Mouse (Mus musculus) stomach, embryonic 16.5 days (tissue): ENCODE measurements around the gene Myh13. TPM values are rescaled to one million over a fixed set of nuclear protein-coding genes. Genes with fewer than 3 reads are reported as not detected.

Experiments
- ATAC-seq: fragments of 200-750 bp; cut with Nextera tagmentation; 2 replicates; pipeline ENCODE4 v1.8.0; 2017; ENCODE audit warnings: moderate number of reproducible peaks, moderate TSS enrichment; ENCODE audit not compliant: insufficient read depth, low FRiP score
- H3K27ac ChIP-seq: fragments of 300-500 bp; sonication (generic); 2 replicates; pipeline ENCODE4 v1.5.1; 2014; ENCODE audit warnings: low read length
- H3K27me3 ChIP-seq: fragments of 300-500 bp; sonication (generic); 2 replicates; pipeline ENCODE4 v1.6.1; 2014; ENCODE audit warnings: low read length, control low read depth, mixed read lengths; ENCODE audit not compliant: control insufficient read depth, insufficient read depth
- H3K36me3 ChIP-seq: fragments of 300-500 bp; sonication (generic); 2 replicates; pipeline ENCODE4 v1.6.1; 2014; ENCODE audit warnings: low read length; ENCODE audit not compliant: control insufficient read depth, insufficient read depth
- H3K4me1 ChIP-seq: fragments of 300-500 bp; sonication (generic); 2 replicates; pipeline ENCODE4 v1.6.1; 2014; ENCODE audit warnings: low read length, control low read depth, mixed read lengths; ENCODE audit not compliant: control insufficient read depth, insufficient read depth
- H3K4me2 ChIP-seq: fragments of 300-500 bp; sonication (generic); 2 replicates; pipeline ENCODE4 v1.6.1; 2014; ENCODE audit warnings: low read depth, low read length, mixed read lengths
- H3K4me3 ChIP-seq: fragments of 300-500 bp; sonication (generic); replicated peaks from 2 replicates; pipeline ENCODE4 v1.5.1; 2014; ENCODE audit warnings: mild to moderate bottlenecking, low read length
- H3K9ac ChIP-seq: fragments of 300-500 bp; sonication (generic); 2 replicates; pipeline ENCODE4 v1.6.1; 2014; ENCODE audit warnings: low read length
- H3K9me3 ChIP-seq: fragments of 300-500 bp; sonication (generic); replicated peaks from 2 replicates; pipeline ENCODE4 v1.6.1; 2016; ENCODE audit warnings: low read length, control low read depth; ENCODE audit not compliant: control insufficient read depth
- WGBS: fragments of 180-500 bp; shearing (Covaris S2); extraction: QIAGEN DNeasy Blood & Tissue Kit; methylation state at CpG from one replicate; pipeline ENCODE4 v1.1.7; 2014; 5-methylcytosine and 5-hydroxymethylcytosine counted together
- polyA plus RNA-seq: library from polyadenylated mRNA; unstranded; fragments of >200 nt; fragmentation: Nextera tagmentation; extraction: Ambion mirVana; gene quantifications from 2 replicates; pipeline ENCODE4 v1.2.1, GENCODE M21; 2015

Gene Myh13
- polyA plus RNA-seq, 1 experiment from 2014 or later = 0.22 TPM

DNA sequence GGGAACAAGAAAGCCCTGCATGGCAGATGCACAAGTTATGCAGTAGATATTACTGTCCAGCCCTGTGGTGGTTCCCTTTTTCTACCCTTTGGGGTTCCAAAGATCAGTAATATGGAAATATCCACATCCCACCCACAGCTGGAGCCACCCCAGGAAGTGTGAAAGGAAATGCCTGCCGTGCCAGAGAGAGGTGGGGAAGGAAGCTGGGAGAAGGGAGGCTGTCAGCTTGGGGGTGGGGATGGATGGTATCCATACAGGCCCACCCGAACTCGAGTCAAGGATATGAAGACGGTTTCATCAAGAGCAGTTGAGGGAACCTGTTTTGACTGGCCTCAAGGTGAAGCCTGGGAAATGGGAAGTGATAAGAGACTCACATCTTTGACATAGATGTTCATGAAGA, 60.4 kb downstream of the Myh13 start:
- no peak overlapping the region for H3K9ac ChIP-seq
- no peaks in the 10 kb centered on the region for H3K27me3 ChIP-seq
- H3K4me2 ChIP-seq = no peak overlapping the region
- no peak overlapping the region for H3K27ac ChIP-seq
- H3K36me3 ChIP-seq = no peaks in the 10 kb centered on the region
- H3K4me3 ChIP-seq = no peak overlapping the region
- no peak for ATAC-seq
- no peaks in the 10 kb centered on the region for H3K9me3 ChIP-seq
- WGBS = 51% methylated on average over 4 of the region's 4 CpGs
- no peaks in the 10 kb centered on the region for H3K4me1 ChIP-seq

GRCm38 (mm10) chr11:67384653-67385052, 63.2 kb downstream of the Myh13 start:
- Histone ChIP-seq H3K9me3 (no peaks in the 10 kb centered on the region), H3K27me3 (no peaks in the 10 kb centered on the region), H3K4me3 (no peak overlapping the region), H3K9ac (no peak overlapping the region), H3K4me1 (no peaks in the 10 kb centered on the region), H3K4me2 (no peak overlapping the region), H3K36me3 (no peaks in the 10 kb centered on the region), H3K27ac (no peak overlapping the region)
- ATAC-seq = no peak
- WGBS = 75% methylated on average over 7 of the region's 7 CpGs

DNA sequence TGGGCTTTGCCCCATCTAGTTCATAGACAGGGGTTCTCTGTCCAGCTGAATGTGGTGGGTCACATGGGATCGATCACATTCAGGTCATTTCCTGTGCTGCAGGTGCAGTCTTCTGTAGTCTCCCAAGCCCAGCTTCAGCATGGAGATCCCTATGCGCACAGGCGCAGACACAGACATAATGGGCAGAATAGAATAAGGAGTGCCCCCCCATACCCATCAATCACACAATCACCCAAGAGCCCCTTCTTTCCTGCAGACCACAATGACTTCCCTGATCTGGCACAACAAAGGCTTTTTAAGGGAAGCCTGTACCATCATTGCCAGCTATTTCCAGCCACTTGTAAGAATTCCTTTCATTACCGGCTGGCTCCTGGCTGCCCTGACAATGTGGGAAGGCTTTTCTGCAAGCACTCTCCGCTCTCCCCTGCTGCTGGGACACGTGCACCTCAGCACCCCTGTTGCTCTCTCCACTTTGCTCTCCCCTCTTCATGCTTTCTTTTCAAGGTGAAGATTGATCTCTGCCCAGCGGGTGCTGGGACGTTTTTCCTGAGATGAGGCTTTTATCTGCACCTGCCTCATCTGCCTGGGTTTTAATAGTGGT, 65.5 kb downstream of the Myh13 start:
- no peaks in the 10 kb centered on the region for H3K27me3 ChIP-seq
- ATAC-seq = no peak
- H3K9me3 ChIP-seq = no peaks in the 10 kb centered on the region
- no peak overlapping the region for H3K4me2 ChIP-seq
- H3K9ac ChIP-seq = no peak overlapping the region
- no peak overlapping the region for H3K4me3 ChIP-seq
- no peaks in the 10 kb centered on the region for H3K4me1 ChIP-seq
- no peak overlapping the region for H3K27ac ChIP-seq
- WGBS = 44% methylated on average over 8 of the region's 8 CpGs
- H3K36me3 ChIP-seq = no peaks in the 10 kb centered on the region

DNA sequence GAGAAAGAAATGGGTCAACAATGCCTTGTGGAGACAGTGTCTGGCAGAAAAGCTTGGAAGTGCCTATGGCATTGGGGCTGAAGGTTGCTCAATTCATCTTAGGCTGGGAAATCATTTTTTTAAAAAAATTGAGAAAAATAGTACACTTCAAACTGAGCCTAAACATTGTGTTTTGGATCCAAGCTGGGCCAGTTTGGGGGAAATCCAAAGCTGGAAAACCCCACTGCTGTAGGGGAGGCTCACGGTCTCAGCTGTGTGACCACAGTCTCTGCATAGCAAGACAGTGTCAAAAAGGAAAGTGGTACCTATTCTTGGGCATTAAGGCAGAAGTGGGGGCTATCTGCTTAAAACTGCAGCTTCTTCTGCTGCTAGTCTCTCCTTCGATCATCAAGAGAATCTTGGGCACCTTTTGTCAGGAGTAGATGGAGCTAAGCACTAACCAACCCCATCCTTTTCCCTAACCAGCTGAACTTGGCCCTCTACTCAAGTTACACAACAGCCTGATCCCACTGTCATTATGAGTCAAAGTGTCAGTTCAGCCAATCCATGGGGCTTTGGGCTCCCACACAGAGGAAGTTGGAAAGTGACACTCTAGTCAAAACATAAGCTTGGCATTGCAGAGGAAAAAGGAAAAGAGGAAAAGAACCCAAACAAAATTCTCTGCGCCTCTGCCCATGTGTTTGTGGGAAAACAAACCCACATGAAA, 69.4 kb downstream of the Myh13 start:
- no peak overlapping the region for H3K4me2 ChIP-seq
- no peak for ATAC-seq
- no peaks in the 10 kb centered on the region for H3K4me1 ChIP-seq
- no peak overlapping the region for H3K4me3 ChIP-seq
- 81% methylated on average over 3 of the region's 3 CpGs for WGBS
- H3K9me3 ChIP-seq = no peaks in the 10 kb centered on the region
- H3K36me3 ChIP-seq = no peaks in the 10 kb centered on the region
- H3K27me3 ChIP-seq = no peaks in the 10 kb centered on the region
- H3K27ac ChIP-seq = no peak overlapping the region
- no peak overlapping the region for H3K9ac ChIP-seq

DNA sequence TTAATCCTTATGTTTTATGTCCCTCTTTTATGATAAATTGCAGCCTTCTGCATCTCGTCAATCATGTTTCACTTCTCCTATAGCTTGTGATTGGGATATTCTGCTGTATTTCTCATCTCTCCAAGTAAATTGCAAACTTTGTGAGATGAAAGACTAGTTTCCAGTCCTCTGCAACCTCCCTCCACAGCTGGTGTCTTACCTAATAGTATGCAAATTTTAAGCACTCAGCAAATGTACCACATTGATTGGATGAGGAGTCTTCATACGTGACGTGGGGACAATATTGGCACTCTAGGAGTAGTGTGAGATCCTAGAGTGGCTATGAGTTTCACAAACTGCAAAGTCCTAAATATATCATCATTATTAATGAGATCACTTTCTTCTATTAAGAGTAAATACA, 70.9 kb downstream of the Myh13 start:
- WGBS = 91% methylated on average over 3 of the region's 3 CpGs
- Histone ChIP-seq H3K36me3 (no peaks in the 10 kb centered on the region), H3K9ac (no peak overlapping the region), H3K27me3 (no peaks in the 10 kb centered on the region), H3K4me3 (no peak overlapping the region), H3K4me1 (no peaks in the 10 kb centered on the region), H3K4me2 (no peak overlapping the region), H3K27ac (no peak overlapping the region), H3K9me3 (no peaks in the 10 kb centered on the region)
- no peak for ATAC-seq

DNA sequence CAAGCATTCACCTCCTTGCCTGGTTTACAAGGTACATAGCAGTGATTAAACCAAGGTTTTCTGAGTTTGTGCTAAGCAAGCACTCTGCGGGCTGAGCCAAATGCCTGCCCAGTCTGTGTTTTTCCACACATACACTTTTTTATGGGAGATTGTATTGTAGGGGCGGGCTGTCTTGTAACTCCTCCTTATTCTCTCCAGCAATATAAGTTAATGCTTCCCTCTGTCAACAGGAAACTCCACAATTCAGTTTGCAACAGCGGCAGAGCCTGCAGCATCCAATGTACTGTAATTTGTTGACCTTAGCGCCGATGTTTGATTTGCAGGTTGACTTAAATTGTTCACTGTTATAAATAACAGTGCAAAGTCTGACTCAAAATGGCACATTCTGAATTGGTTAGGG, 79.5 kb downstream of the Myh13 start:
- H3K9ac ChIP-seq = no peak overlapping the region
- H3K36me3 ChIP-seq = no peaks in the 10 kb centered on the region
- no peak overlapping the region for H3K4me3 ChIP-seq
- H3K27me3 ChIP-seq = no peaks in the 10 kb centered on the region
- H3K9me3 ChIP-seq = no peaks in the 10 kb centered on the region
- no peaks in the 10 kb centered on the region for H3K4me1 ChIP-seq
- H3K27ac ChIP-seq = no peak overlapping the region
- no peak overlapping the region for H3K4me2 ChIP-seq
- WGBS = 67% methylated on average over 5 of the region's 5 CpGs
- no peak for ATAC-seq

DNA sequence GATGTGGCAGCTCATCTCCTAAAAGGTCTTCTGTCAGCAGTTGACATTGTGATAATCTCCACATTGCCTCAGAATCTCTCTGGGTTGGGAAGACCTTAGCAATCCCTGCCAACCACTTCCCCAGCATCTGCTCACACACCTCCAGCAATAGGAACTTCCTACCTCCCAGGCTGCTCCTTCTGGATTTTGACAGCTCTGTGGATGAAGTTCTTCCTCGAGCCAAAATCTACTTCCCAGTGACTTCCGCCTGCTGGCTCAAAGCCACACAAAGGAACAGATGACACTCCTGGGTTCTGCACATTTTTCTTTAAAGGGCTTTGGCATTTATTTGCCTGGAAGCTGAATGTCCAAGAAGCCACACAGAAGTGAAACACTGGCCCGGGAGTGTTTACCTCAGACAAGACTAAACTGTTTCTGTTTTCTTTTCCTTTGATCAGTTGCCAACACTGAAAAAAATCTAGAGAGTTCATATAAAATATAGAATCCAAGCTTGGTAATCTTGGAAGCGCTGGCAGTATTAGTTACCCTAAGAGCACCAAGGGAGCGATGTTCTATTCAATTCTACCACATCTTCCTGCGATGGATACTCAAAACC, 93.0 kb downstream of the Myh13 start:
- Histone ChIP-seq H3K4me1 (no peaks in the 10 kb centered on the region; the same call in 1 of the 2 replicates), H3K4me2 (no peak overlapping the region), H3K27me3 (no peaks in the 10 kb centered on the region), H3K9me3 (no peaks in the 10 kb centered on the region), H3K4me3 (no peak overlapping the region), H3K36me3 (no peaks in the 10 kb centered on the region), H3K9ac (no peak overlapping the region), H3K27ac (no peak overlapping the region)
- ATAC-seq = no peak
- WGBS = 52% methylated on average over 6 of the region's 6 CpGs

Other genes with a start within 250 kb of the Myh13 start
- gene Myh3, start 243.4 kb upstream of the Myh13 start, polyA plus RNA-seq = 1.9 and 40.3 TPM in 2 replicates
- gene Myh2, start 150.6 kb upstream of the Myh13 start, polyA plus RNA-seq = 0.04 and 0.21 TPM in 2 replicates
- 0.14 and 0.83 TPM in 2 replicates for gene Myh1, start 121.6 kb upstream of the Myh13 start, polyA plus RNA-seq
- gene Myh4, start 83.6 kb upstream of the Myh13 start, polyA plus RNA-seq = 0.04 and 2.0 TPM in 2 replicates
- gene Myh8, start 44.5 kb upstream of the Myh13 start, polyA plus RNA-seq = 4.5 and 133 TPM in 2 replicates
- gene Gas7, start 133.8 kb downstream of the Myh13 start, polyA plus RNA-seq = 15.5 and 18.8 TPM in 2 replicates